Mouse (Mus musculus) cerebellum, adult 9-10 months (tissue): Measurements from ENCODE around the gene Nudt22.
A peak's percentile ranks its signal among the peaks of the same experiment; 100 is the strongest.

Source experiments
- DNase-seq: peaks from one replicate; pipeline ENCODE4 v3.0.0; 2022

Nudt22 gene

GRCm38 (mm10) chr19:6975537-6976521 lies 20.1 kb downstream of the Nudt22 start, which contains the start of gene Plcb3:
Gene Plcb3 (minus strand): TSS chr19:6976470.
- peak; percentile 72 for DNase-seq

- DNase-seq = peak; percentile 62
Measured at GRCm38 (mm10) chr19:6974211-6975205, 21.4 kb downstream of the Nudt22 start, which contains the start of gene Ppp1r14b. Gene Ppp1r14b (plus strand): TSS chr19:6974968.

DNA sequence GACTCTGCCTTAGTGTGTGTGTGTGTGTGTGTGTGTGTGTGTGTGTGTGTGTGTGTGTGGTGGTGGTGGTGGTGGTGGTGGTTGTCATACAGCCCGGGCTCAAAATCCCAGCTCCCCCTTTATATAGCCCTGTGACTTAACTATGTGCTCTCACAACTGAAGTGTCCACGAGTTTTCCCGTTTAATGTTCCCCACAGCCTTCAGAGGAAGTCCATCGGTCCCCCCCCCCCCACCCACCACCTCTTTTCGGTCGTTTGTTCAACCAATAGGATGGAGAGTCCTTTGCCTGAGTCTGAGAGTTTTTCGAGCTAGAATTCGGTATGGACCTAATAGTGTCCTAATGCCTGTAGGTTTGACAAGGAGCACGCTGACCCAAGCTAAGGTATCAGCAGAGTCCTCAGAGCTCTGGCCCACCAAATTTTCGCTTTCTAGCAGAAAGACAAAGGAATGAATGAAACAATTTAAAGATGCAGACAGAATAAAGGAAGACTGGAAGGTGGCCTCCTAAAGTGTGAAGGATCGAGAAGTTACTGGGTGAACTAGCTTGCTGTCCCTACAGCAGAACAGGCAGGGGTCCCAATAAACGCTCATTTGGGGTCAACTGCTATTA lies 22.2 kb downstream of the Nudt22 start:
- no peak for DNase-seq

- no peak for DNase-seq
Measured at GRCm38 (mm10) chr19:6972247-6972917, 23.5 kb downstream of the Nudt22 start.

GRCm38 (mm10) chr19:6971644-6972043 lies 24.3 kb downstream of the Nudt22 start:
- DNase-seq = no peak

DNA sequence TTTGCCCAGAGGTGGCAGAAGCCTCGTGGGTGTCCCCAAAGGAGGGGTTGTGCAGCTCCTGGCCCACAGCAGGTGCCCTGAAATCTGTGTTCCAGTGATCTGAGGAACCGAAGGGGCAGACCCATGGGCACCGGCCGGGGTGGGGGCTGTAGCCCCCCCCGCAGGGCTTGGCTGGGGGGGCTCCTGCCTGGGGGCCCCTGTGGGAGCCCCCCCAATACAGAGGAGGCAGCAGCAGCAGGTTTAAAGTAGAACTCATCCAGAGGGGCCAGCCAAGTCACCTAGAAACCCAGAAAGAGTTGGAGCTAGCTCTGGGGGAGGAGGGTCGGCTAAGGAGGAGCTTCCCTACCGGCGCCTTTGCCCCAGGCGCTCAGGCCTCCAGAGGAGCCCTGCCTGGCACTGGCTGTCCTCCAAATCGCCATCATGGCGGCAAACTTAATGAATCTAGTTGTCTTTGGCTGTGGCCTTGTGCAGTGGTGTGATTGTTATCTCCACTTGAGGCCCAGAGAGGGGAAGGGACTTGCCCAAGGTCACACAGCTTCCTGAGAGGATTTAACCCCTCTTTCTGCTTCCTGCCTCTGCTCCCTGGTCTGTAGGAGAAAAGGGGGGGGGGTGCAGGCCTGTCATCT lies 25.3 kb downstream of the Nudt22 start:
- DNase-seq = no peak

GRCm38 (mm10) chr19:6969665-6970381 lies 26.1 kb downstream of the Nudt22 start:
- DNase-seq = no peak

DNA sequence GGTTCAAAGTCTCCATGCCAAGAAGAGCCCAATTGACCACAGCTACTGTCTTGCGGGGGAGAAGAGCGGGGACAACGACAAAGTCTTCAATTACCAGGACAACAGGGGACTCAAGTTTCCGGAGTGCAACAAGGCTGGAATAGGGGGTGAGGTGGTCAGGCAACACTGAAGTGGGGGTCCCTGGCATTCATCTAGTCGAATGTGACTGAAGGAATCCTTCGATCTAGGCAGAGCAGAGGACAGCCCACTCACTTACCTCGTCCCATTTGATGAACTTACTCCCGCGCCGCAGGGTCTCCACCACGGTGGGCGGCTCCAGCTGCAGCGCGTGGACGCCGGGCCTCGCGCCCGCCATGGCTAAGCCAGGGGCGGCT lies 26.6 kb downstream of the Nudt22 start:
- DNase-seq = no peak

GRCm38 (mm10) chr19:6968491-6969271 lies 27.2 kb downstream of the Nudt22 start:
- no peak for DNase-seq

- DNase-seq = no peak
Measured at GRCm38 (mm10) chr19:6956461-6956860, 39.5 kb downstream of the Nudt22 start.

DNA sequence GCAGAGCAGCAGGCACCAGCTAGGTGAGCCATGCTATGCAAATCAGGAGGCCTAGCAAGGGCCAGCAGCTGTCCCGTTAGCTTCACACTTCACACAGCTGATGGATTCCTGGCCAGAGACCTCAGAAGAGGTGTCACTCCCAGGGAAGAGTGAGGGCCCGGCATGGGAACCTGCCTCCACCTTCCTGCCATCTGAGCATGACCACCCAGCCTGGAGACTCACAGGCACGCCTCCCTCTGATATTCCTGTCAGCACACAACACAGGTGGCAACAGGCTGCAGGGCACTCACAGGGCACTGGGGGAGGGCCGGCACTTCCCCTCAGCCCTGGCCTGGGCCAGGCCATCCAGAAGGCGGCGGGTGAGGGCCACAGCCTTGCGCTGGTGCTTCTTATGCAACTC lies 40.5 kb downstream of the Nudt22 start:
- DNase-seq = no peak

- DNase-seq = no peak
Measured at GRCm38 (mm10) chr19:6954046-6954445, 41.9 kb downstream of the Nudt22 start.

GRCm38 (mm10) chr19:6952712-6953037 lies 43.2 kb downstream of the Nudt22 start:
- no peak for DNase-seq

- peak; percentile 85 for DNase-seq
Measured at GRCm38 (mm10) chr19:6951994-6952711, 43.8 kb downstream of the Nudt22 start.

DNA sequence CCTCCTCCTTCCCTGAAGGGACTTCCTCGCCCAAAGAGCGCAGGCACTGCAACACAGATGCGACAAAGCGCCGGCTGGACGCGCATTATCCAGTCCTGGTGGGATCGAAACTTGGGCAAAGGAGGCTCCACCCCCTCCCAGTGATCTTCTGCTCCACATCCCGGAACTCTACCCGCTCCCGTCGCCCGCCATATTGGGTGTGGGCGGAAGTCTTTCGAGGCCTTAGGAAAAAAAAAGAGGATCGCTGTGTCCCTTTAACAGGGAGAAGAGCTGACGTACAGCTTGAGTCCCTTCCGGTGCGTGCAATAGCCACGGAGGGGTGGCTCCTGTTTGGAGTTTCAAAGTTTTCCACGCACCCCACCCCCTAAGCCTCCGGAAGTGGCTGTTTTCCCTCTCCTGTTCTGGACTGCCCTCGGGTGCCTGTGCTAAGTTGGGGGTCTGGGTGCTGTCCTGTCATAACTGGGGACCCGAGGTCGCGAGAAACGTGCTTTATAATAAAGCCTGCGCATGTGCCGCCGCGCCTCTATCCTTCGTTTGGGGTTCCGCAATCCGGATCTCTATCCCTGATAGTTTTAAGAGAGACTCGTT lies 44.4 kb downstream of the Nudt22 start:
- DNase-seq = peak; percentile 95

DNA sequence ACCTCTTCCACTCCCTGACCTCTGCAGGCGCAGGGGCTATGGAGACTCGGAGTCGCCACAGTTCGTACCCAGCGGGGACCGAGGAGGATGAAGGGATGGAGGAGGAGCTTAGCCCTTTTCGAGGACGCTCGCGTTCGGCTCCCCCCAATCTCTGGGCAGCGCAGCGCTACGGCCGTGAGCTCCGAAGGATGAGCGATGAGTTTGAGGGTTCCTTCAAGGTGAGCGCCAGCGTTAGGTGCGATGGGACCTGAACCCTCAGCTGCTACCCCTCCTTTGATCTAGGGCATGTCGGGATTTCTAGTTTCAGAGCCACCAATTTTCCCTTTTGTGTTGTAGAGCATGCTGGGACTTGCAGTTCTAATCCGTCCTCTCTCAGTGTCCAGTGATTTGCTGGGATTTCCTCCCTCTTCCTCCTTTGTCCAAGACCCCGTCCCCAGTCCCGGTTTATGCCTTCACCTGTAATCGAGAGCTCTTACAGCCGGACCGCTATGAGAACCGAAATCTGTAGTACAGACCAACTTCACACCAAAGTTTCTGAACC lies 45.2 kb downstream of the Nudt22 start:
- DNase-seq = peak; percentile 82

- no peak for DNase-seq
Measured at GRCm38 (mm10) chr19:6949951-6950350, 46.0 kb downstream of the Nudt22 start.

DNA sequence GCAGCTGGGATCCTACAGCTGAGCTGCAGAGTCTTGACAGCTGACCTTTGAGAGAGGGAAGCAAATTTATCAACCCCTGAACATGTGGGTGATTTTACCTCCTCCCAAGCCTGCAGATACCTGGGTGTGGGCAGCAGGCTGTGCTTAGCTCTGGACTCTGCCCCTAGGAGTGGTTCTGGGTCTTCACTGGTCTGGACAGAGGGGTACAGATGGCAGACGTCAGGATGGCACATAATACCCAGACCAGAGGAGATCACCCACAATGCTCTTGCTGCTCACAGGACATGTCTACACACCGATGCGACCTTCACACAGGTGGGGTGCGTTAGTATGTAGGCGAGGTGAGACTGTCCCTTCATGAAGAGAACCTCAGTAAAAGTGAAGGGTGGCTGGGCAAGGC lies 46.4 kb downstream of the Nudt22 start:
- no peak for DNase-seq

- DNase-seq = peak; percentile 84
Measured at GRCm38 (mm10) chr19:6948186-6948585, 47.7 kb downstream of the Nudt22 start.
